Mouse (Mus musculus) testis, adult 2 months (tissue): ENCODE results near the gene Myh7b.

Experiments used
- CTCF ChIP-seq: fragments of 200-500 bp; IDR thresholded peaks from 2 replicates; pipeline ENCODE4 v1.5.1; 2012; ENCODE audit warnings: low read depth, mild to moderate bottlenecking, inconsistent platforms, low read length, moderate library complexity; ENCODE audit not compliant: control insufficient read depth, insufficient read depth, insufficient replicate concordance
- POLR2A ChIP-seq: fragments of 200-500 bp; IDR thresholded peaks from 2 replicates; pipeline ENCODE4 v1.6.1; 2012; ENCODE audit warnings: low read depth, mild to moderate bottlenecking, inconsistent platforms, low read length, moderate library complexity; ENCODE audit not compliant: control insufficient read depth

- TF ChIP-seq POLR2A (no peak), CTCF (no peak)
These were observed 15.5 kb upstream of the Myh7b start for GRCm38 (mm10) chr2:155595516-155595915.
